Mouse (Mus musculus) forebrain, embryonic 12.5 days (tissue): ENCODE measurements around the gene Tmem221. TPM values are rescaled to one million over a fixed set of nuclear protein-coding genes. Genes with fewer than 3 reads are reported as not detected.
A peak's percentile ranks its signal among the peaks of the same experiment; 100 is the strongest.

Experiments used
- ATAC-seq: fragments of 200-750 bp; cut with Nextera tagmentation; 2 replicates; pipeline ENCODE4 v1.8.0; 2017; ENCODE audit warnings: moderate TSS enrichment; ENCODE audit not compliant: low FRiP score
- H3K27ac ChIP-seq: fragments of 300-500 bp; sonication (generic); 2 replicates; pipeline ENCODE4 v1.5.1; 2016; ENCODE audit warnings: mild to moderate bottlenecking
- H3K27me3 ChIP-seq: fragments of 300-500 bp; sonication (generic); 2 replicates; pipeline ENCODE4 v1.6.1; 2016; ENCODE audit warnings: mild to moderate bottlenecking
- H3K36me3 ChIP-seq: fragments of 300-500 bp; sonication (generic); replicated peaks from 2 replicates; pipeline ENCODE4 v1.6.1; 2016; ENCODE audit warnings: mild to moderate bottlenecking
- H3K4me1 ChIP-seq: fragments of 300-500 bp; sonication (generic); 2 replicates; pipeline ENCODE4 v1.6.1; 2016
- H3K4me2 ChIP-seq: fragments of 300-500 bp; sonication (generic); 2 replicates; pipeline ENCODE4 v1.6.1; 2016; ENCODE audit warnings: mild to moderate bottlenecking, moderate library complexity
- H3K4me3 ChIP-seq: fragments of 300-500 bp; sonication (generic); replicated peaks from 2 replicates; pipeline ENCODE4 v1.5.1; 2016; ENCODE audit warnings: mild to moderate bottlenecking
- H3K9ac ChIP-seq: fragments of 300-500 bp; sonication (generic); 2 replicates; pipeline ENCODE4 v1.6.1; 2016; ENCODE audit warnings: mild to moderate bottlenecking
- H3K9me3 ChIP-seq: fragments of 300-500 bp; sonication (generic); 2 replicates; pipeline ENCODE4 v1.6.1; 2016
- WGBS: fragments of 180-500 bp; shearing (Covaris S2); methylation state at CpG from one replicate; pipeline ENCODE4 v1.1.7; 2016; 5-methylcytosine and 5-hydroxymethylcytosine counted together
- polyA plus RNA-seq: library from polyadenylated mRNA; unstranded; fragments of >200 nt; fragmentation: Nextera tagmentation; extraction: Ambion mirVana; gene quantifications from 2 replicates; pipeline ENCODE4 v1.2.1, GENCODE M21; 2016

The Tmem221 gene
- polyA plus RNA-seq, 1 experiment from 2014 or later: 0.19 TPM

DNA sequence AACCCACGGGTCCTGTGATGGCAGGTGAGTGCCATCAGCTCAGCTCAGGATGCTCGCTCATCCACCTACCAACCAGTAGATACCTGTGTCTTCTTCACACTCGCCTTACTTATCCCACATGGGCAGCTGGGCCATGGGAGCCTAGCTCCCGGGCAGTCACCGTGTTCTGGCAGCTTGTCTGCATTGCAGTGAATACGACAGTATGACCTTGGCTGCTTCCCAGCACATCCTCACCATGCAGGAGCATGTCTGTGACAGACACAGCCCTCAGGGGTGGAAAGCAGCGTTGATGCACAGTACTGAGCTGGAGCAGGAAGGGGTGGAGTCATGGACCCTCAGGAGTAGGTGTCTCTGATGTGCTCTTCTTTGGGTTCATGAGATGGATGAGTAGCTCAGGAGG, 15.8 kb upstream of the Tmem221 start:
- Histone ChIP-seq H3K9ac (no peak overlapping the region), H3K4me3 (no peak overlapping the region), H3K4me2 (no peak overlapping the region), H3K27ac (no peak overlapping the region), H3K27me3 (no peaks in the 10 kb centered on the region), H3K9me3 (no peaks in the 10 kb centered on the region), H3K36me3 (no peaks in the 10 kb centered on the region), H3K4me1 (peaks cover 28% of the 10 kb centered on the region)
- ATAC-seq: no peak
- WGBS: 80% methylated on average over 7 of the region's 7 CpGs

DNA sequence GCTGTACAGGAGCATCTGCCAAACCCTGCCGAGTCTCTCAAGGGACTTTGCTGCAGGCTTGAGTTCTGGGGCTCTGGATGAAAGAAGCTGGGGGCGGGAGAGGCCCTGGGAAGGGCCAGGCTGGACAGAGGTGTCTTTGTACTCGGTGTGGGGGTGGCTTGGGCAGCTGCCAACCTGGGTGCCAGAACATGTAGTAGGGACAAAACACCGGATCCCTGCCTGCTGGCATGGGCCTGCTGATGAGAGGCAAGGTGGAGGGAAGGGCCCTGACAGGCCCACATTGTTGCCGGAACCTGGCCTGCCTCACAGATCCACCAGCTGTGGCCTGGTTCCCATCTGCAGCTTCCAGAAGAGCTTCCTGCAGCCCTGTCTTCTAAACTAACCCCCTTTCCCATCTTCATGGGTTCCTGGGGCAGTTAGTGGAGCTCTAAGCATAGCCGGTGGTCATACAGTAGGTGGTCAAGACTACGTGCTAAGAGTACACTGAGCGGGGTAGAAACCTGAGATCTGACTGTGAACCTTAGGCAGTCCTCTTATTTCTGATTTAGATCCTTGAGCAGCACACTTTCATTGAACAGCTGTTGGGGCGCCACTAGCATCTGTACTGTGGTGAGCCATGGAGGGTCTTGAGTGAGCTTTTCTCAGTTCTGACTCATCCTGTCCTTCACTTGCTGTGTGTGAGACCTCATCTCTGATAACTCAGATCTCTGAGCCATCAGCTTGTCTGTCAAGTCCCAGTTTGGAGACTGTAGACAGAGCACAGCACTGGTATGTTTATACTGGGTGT, 14.4 kb upstream of the Tmem221 start:
- H3K4me3 ChIP-seq: no peak overlapping the region
- H3K36me3 ChIP-seq: no peaks in the 10 kb centered on the region
- H3K4me2 ChIP-seq: peak overlapping the region; percentile 88
- no peaks in the 10 kb centered on the region for H3K9me3 ChIP-seq
- peaks cover 14% of the 10 kb centered on the region for H3K27me3 ChIP-seq
- no peak; the same call in 1 of the 2 replicates for ATAC-seq
- peak overlapping the region; percentile 81 for H3K27ac ChIP-seq
- 66% methylated on average over 9 of the region's 9 CpGs for WGBS
- peaks cover 39% of the 10 kb centered on the region for H3K4me1 ChIP-seq
- 0 out of 2 replicates have a peak overlapping the region, but pooled peaks have one; percentile 13 for H3K9ac ChIP-seq

GRCm38 (mm10) chr8:71572077-71572476, 13.4 kb upstream of the Tmem221 start:
- no peak for ATAC-seq
- H3K36me3 ChIP-seq: no peaks in the 10 kb centered on the region
- H3K27me3 ChIP-seq: peaks cover 23% of the 10 kb centered on the region
- H3K9ac ChIP-seq: no peak overlapping the region
- H3K9me3 ChIP-seq: no peaks in the 10 kb centered on the region
- WGBS: 85% methylated on average over 2 of the region's 2 CpGs
- H3K27ac ChIP-seq: peak overlapping the region; percentile 81
- H3K4me2 ChIP-seq: peak overlapping the region; percentile 88
- H3K4me3 ChIP-seq: no peak overlapping the region
- H3K4me1 ChIP-seq: peaks cover 39% of the 10 kb centered on the region

DNA sequence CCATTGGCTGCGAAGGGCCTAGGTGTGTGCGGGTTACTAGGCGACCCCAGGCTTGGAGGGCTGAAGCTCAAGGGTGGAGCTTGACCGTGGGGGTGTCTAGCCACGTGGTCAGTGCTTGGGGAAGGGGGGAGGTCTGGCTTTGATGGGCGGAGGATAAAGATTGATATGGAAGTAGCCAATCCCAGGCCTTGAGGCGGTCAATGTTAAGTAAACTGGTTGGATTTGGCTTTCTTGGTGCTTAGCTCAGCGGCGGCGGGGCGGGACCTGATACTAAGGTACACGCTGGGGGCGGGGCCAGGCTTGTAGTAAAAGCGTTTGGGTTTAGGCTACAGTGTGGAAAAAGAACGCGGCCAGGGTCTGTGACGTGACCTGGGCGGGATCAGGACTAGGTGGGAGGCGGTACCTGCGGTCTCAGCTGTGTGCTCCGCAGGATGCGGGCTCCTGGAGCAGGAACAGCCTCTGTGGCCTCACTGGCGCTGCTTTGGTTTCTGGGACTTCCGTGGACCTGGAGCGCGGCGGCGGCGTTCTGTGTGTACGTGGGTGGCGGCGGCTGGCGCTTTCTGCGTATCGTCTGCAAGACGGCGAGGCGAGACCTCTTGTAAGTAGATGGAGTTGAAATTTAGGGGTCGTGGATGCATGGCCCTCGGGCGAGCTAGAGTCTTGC, 11.8 kb upstream of the Tmem221 start:
- peak; percentile 87 for ATAC-seq
- WGBS: 1% methylated on average over 41 of the region's 41 CpGs
- peak overlapping the region; percentile 75 for H3K27ac ChIP-seq

DNA sequence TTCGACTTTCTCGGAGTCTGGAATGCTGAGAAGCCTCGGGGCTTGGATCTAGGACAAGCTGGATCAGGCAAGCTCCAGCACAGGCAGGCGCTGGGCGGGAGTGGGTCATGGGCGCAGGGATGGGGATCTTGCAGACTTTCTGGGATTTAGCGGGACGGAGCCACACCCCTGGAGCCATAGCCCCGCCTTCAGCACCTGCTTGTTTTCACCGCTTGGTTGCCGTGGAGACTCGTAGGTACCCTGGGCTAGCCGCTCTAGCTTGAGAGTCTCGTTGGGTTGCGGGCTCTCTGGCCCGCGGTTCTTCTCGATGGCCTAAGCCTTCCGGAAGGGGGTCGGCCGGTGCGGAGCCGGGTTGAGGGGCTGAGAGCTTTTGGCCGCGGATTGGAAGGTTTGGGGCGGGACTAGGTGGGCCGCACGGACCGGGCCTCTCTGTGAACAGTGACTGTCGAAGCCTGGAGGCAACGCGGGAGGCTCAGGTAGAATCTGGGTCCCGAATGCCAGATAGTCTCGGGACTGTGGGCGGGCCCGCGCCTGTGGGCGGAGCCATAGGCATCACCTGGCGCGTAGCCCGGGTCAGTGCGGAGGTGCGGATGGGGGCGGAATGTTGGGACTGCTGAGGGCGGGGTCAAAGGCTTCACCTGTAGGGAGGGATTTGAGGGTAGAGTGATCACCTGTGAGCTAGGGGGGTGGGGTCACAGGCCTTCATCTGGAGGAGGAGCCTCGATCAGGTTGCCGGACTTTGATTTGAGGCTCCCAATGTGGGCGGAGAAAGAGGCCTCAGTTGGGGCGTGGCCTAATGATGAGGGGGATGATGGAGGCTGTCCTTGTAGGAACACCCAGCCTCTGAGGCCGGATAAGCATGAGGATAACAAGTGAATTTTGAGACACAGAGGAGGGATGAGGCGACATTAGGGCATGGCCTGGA, 11.0 kb upstream of the Tmem221 start:
- Histone ChIP-seq H3K9me3 (no peaks in the 10 kb centered on the region), H3K4me3 (peak overlapping the region; percentile 47), H3K4me2 (peak overlapping the region; percentile 88), H3K27me3 (peaks cover 31% of the 10 kb centered on the region), H3K4me1 (peaks cover 39% of the 10 kb centered on the region), H3K36me3 (no peaks in the 10 kb centered on the region), H3K27ac (peak overlapping the region; percentile 75), H3K9ac (peak overlapping the region; percentile 43; the same call in 1 of the 2 replicates)
- ATAC-seq: peak; percentile 81
- under 1% methylated on average over 51 of the region's 51 CpGs for WGBS

More for the DNA sequence above, 11.8 kb upstream of the Tmem221 start:
- Histone ChIP-seq H3K4me2 (peak overlapping the region; percentile 88), H3K27me3 (peaks cover 31% of the 10 kb centered on the region), H3K4me1 (peaks cover 39% of the 10 kb centered on the region), H3K4me3 (peak overlapping the region; percentile 47), H3K36me3 (no peaks in the 10 kb centered on the region), H3K9ac (peak overlapping the region; percentile 67), H3K9me3 (no peaks in the 10 kb centered on the region)

GRCm38 (mm10) chr8:71568941-71569340, 10.3 kb upstream of the Tmem221 start:
- H3K27me3 ChIP-seq: peaks cover 35% of the 10 kb centered on the region
- ATAC-seq: no peak
- peaks cover 4% of the 10 kb centered on the region; the same call in 1 of the 2 replicates for H3K9me3 ChIP-seq
- peak overlapping the region; percentile 75 for H3K27ac ChIP-seq
- peaks cover 39% of the 10 kb centered on the region for H3K4me1 ChIP-seq
- peak overlapping the region; percentile 47 for H3K4me3 ChIP-seq
- no peaks in the 10 kb centered on the region for H3K36me3 ChIP-seq
- H3K9ac ChIP-seq: peak overlapping the region; percentile 43
- 22% methylated on average over 6 of the region's 6 CpGs for WGBS
- H3K4me2 ChIP-seq: peak overlapping the region; percentile 88

DNA sequence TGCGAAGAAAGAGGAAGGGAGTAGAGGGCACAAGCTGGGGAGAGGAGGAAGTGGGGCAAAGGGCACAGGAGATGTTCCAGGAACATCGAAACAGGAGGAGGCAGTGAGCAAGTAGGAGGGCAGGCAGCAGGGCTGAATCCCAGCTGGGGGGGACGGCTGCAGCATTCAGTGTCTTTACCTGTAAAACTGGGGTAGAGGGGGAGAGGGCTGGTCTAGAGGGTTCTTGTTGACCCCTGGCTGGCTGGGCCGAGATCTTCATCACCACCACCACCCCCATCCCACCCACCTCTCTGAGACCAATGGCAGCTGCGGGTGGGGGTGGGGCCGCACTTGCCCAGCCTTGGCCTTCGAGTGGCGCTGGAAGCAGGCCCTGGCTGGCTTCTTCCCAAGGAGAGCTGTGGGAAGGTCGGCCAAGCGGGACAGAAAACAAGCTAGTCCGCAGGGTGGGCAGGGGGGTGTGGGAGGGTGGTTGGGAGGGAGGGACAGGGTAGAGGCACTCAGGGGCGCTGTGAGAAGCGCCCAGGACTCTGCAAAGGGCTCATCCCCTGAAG, 9.8 kb upstream of the Tmem221 start, which contains the start of gene Slc27a1:
Gene Slc27a1 (plus strand): TSS at position 496 of the 551 bp plus-strand sequence.
- Histone ChIP-seq H3K4me2 (peak within 1 kb of the TSS; percentile 88), H3K4me1 (peaks cover 39% of the 10 kb centered on the region), H3K9ac (peak within 1 kb of the TSS; percentile 43), H3K27ac (peak within 1 kb of the TSS; percentile 75), H3K4me3 (peak within 1 kb of the TSS; percentile 47), H3K27me3 (peaks cover 40% of the 10 kb centered on the region), H3K9me3 (peaks cover 5% of the 10 kb centered on the region; the same call in 1 of the 2 replicates), H3K36me3 (no peaks in the 10 kb centered on the region)
- WGBS: 9% methylated on average over 13 of the region's 13 CpGs
- no peak for ATAC-seq

- Histone ChIP-seq H3K9ac (no peak overlapping the region), H3K27me3 (peaks cover 48% of the 10 kb centered on the region), H3K27ac (no peak overlapping the region), H3K9me3 (peaks cover 5% of the 10 kb centered on the region; the same call in 1 of the 2 replicates), H3K4me2 (no peak overlapping the region), H3K36me3 (no peaks in the 10 kb centered on the region), H3K4me3 (no peak overlapping the region), H3K4me1 (peaks cover 36% of the 10 kb centered on the region)
- 79% methylated on average over 7 of the region's 7 CpGs for WGBS
- no peak for ATAC-seq
Observed at GRCm38 (mm10) chr8:71567587-71567986, 8.9 kb upstream of the Tmem221 start.

- 44% methylated on average over 3 of the region's 3 CpGs for WGBS
- no peak for ATAC-seq
Observed at GRCm38 (mm10) chr8:71566501-71566900, 7.8 kb upstream of the Tmem221 start, which contains the start of gene Nxnl1. Gene Nxnl1, minus strand, starts transcription at chr8:71566601.

GRCm38 (mm10) chr8:71563992-71564391, 5.3 kb upstream of the Tmem221 start:
- Histone ChIP-seq H3K4me2 (no peak overlapping the region), H3K27ac (no peak overlapping the region), H3K4me1 (peaks cover 15% of the 10 kb centered on the region), H3K27me3 (peaks cover 80% of the 10 kb centered on the region), H3K36me3 (no peaks in the 10 kb centered on the region), H3K4me3 (no peak overlapping the region), H3K9me3 (peaks cover 5% of the 10 kb centered on the region; the same call in 1 of the 2 replicates), H3K9ac (no peak overlapping the region)
- ATAC-seq: no peak
- 92% methylated on average over 4 of the region's 4 CpGs for WGBS

More at GRCm38 (mm10) chr8:71566501-71566900, 7.8 kb upstream of the Tmem221 start, which contains the start of gene Nxnl1:
- no peak within 1 kb of the TSS; the same call in 1 of the 2 replicates for H3K9ac ChIP-seq
- H3K4me3 ChIP-seq: no peak within 1 kb of the TSS
- peaks cover 59% of the 10 kb centered on the region for H3K27me3 ChIP-seq
- peaks cover 5% of the 10 kb centered on the region; the same call in 1 of the 2 replicates for H3K9me3 ChIP-seq
- no peak within 1 kb of the TSS for H3K27ac ChIP-seq
- no peak within 1 kb of the TSS for H3K4me2 ChIP-seq
- H3K4me1 ChIP-seq: peaks cover 28% of the 10 kb centered on the region
- no peaks in the 10 kb centered on the region for H3K36me3 ChIP-seq

- peak; percentile 28; the same call in 1 of the 2 replicates for ATAC-seq
Observed at GRCm38 (mm10) chr8:71562751-71563150, 4.1 kb upstream of the Tmem221 start.

More at GRCm38 (mm10) chr8:71562751-71563150, 4.1 kb upstream of the Tmem221 start:
- Histone ChIP-seq H3K4me2 (peak overlapping the region; percentile 35), H3K27ac (no peak overlapping the region), H3K9ac (no peak overlapping the region), H3K4me3 (peak overlapping the region; percentile 24), H3K27me3 (peaks cover 80% of the 10 kb centered on the region), H3K9me3 (peaks cover 5% of the 10 kb centered on the region; the same call in 1 of the 2 replicates), H3K4me1 (peaks cover 17% of the 10 kb centered on the region), H3K36me3 (no peaks in the 10 kb centered on the region)
- under 1% methylated on average over 33 of the region's 33 CpGs for WGBS
